Mouse (Mus musculus): ENCODE data around the gene Lhfp. TPM values are rescaled to one million over a fixed set of nuclear protein-coding genes. Genes with fewer than 3 reads are reported as not detected.
A peak's percentile ranks its signal among the peaks of the same experiment; 100 is the strongest.
"Not testable (repeated sequence)": the region's sequence is repeated elsewhere in the genome, so short reads cannot be mapped to it uniquely, and the experiment has no call there.

Gene Lhfp
- total RNA-seq, 2 experiments from 2014 or later, result 30.6 to 34.5 TPM

DNA sequence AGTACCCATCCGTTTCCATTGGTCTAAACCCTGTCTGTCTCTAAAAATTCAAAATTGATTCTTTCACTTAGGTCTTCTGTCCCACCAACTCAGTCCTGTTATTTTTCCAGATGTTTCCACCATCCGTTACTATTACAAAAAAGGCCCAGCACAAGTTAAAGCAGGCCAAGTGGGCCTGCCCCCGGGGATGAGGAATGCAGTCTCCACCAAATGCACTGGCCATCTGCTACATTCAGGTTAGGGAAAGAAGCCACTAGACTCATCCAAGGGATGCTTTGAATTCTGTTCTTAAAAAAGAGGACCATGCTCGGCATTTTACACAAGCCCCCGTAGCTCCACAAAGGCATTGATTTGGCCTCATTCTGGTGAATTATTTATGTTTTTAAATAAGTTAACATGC, 162.3 kb downstream of the Lhfp start:
- intact Hi-C loops (cut with DNase I), result no loop called here
- peak in 1 of 2 experiments; percentile 36 for DNase-seq (ENCODE audit: low spot score in 2 of 2)

DNA sequence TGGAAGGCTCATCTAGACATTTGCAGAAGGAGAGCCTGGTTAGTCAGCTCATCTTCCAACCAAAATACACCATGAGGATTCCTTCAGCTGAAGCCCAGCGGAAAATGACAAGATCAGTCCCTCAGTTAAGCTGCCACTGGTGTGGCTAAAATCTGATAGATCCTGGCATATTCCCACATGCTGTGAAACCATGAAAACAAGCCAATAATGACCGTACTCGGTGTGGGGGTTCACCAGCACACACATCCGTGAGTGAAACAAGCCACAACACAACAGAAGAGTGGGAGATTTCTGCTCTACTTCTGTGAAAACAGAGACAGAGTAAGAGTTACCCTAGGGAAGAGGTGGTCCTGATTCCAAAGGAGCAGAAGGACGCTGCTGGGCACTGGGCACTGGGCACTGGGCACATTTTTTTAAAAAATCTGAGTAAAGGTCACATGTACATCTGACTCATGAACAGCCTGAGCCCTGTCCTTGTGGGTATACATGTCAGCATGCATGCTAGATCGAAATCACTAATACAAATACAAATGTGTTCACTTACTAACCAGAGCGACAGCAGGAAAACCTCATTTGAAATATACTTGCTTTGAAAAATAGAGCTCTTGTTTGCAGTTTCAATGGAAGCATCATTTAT, 163.1 kb downstream of the Lhfp start:
- intact Hi-C loops (cut with DNase I), result no loop called here
- no peak for DNase-seq (ENCODE audit: low spot score in 2 of 2)

DNA sequence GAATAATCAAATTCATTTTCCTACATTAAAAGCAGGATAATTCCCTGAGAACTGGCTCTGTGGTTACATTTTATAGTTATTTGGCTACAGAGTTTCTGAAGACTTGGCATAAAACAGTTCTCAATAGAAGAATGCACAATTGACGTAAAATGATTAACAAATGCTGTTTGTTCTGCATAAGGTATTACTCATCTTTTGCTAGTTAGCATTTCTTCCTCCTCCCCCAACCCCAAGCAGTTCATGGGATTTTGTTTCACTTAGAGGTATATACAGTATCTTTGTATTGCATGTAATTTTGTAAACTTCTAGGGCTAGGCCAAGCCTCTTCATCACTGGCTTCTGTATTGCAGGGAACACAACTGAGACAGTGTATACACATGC, 163.6 kb downstream of the Lhfp start:
- intact Hi-C loops (cut with DNase I), result no loop called here
- no peak for DNase-seq (ENCODE audit: low spot score in 2 of 2)

DNA sequence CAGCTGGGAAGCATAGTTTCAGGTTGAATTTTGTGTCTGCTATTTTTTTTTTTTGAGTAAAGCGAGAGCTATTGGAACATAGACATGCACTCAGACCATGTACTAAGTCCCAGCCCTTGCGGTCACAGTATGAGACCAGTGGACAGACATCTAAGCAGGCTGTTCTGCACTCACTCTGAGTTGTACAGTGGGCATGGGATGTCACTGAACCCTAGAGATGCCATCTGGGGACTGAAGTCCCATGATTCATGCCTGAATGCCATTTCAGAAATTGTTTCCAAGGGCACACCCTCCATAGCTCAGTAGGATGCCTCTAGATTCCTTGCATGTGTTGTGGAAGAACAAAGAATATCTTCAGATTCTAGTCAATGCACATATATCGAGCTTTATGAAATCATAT, 164.4 kb downstream of the Lhfp start:
- no peak for DNase-seq (ENCODE audit: low spot score in 2 of 2)
- intact Hi-C loops (cut with DNase I), result no loop called here

DNA sequence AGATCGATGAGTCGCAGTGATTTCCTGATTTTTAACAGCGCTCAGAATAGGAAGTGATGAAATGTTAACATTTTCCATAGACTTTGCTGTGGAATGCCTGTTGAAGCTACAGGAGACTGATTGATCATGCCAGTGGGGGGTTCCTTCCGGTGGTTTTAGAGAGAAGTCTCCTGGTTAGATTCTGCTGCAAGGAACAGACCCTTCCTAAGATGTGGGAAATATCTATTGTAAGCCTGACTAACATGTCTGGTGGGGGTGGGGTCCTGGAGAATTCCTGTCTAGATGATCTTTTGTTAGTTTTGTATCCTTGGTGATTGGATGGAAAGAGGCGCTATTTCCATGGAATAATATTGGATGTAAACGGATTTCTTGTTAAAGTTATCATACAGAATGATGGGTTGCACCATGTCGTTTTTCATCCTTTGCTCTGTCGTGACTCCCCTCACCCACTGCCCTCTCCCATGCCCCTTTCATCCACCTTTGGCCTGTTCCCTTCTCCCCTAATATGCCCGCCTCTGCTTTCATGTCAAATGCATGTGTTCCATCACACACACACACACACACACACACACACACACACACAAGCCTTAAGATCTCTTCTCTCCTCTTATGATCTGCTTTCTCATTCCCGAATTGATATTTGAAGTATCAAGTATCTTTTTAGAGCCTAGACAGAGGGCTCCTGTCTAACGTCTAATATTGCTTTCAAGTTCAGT, 165.3 kb downstream of the Lhfp start:
- DNase-seq (ENCODE audit: low spot score in 2 of 2), result no peak
- intact Hi-C loops (cut with DNase I), result no loop called here

DNA sequence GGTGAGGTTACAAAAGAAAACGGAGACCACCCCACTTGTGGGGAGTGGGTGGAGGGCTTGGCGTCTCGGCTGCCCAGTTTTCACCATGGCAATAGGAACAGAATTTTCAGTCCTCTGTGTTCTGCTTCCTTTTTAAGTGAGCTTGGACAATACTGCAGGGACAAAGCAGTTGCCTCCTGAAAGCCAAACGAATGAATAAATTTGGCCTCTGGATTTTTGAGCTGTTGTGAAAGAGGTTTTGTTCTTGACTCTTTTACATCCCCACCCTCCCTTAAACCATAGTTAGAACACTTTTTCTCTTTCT, 165.8 kb downstream of the Lhfp start:
- intact Hi-C loops (cut with DNase I), result no loop called here
- no peak for DNase-seq (ENCODE audit: low spot score in 2 of 2)

DNA sequence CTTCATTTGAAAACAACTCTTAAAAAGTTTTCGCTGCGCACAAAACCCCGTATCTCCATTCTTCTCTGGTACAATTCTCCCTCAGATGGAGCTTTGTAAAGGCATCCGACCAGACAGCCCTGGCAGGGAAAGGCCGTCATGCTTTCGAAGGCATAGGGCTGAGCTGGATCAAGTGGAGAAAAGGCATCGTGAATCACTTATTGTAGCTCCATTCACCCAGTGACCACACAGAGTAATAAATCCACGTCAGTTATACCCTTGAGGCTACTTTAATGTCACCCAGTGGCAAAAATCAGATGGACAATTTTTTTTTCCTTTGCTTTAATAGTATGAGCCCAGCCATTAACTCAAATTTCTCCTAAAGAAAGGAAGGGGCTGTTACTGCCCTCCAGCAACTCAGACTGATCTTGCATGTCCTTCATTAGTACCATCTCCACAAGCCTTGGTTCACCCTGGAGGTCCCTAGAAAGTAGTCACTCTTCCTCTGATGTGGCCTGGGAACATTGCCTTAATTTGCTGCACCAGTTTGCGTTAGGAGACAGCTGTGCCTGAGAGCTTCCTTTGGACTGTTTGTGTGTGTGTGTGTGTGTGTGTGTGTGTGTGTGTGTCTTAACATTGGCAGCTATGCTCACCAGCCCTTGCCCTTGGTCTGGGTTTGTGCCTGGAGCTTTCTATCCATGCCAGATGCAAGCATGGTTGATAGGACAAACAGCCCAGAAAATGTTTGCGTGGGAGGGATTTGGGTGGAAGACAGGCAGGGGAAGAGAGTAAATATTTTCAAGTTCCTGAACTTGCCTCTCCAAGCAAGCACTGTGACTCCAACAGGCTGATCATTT, 169.6 kb downstream of the Lhfp start:
- DNase-seq (ENCODE audit: low spot score in 2 of 2), result no peak
- intact Hi-C loops (cut with DNase I), result no loop called here

DNA sequence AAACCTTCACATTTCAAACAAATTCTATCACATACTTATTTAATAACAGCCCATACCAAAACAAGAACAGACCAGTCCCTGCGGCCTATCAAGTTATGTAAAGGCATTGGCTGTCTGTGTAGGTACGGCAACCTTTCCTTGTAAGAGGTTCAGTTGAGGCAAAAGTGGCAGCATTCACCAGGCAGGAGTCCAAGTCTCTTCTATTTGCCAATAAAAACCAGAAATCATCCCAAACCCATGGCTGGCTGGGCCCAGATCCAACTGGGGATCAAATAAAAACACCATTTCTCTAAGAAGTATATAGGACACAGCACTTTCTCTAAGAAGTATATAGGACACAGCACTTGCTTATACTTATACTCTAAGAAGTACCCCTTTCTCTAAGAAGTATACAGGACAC, 171.3 kb downstream of the Lhfp start:
- intact Hi-C loops (cut with DNase I), result no loop called here
- no peak for DNase-seq (ENCODE audit: low spot score in 2 of 2)

DNA sequence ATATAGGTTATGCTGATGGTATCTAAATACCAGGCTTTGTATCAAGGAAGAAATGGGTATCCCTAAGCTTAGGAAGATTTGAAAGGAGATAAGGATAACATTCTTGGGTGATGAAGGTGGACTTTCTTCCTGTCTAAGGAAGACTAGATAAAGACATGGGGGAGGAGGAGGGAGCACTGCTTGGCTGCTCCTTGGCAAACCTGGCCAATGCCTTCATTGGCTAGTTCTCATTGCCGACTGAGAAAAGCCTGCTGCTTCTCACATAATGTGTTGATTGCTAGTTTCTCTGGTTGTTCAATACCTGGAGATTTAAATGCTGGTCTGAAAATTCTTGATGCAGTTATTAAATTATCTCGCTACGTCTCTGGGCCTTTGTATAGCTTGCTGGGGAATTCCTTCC, 172.0 kb downstream of the Lhfp start:
- intact Hi-C loops (cut with DNase I), result no loop called here
- no peak for DNase-seq (ENCODE audit: low spot score in 2 of 2)

DNA sequence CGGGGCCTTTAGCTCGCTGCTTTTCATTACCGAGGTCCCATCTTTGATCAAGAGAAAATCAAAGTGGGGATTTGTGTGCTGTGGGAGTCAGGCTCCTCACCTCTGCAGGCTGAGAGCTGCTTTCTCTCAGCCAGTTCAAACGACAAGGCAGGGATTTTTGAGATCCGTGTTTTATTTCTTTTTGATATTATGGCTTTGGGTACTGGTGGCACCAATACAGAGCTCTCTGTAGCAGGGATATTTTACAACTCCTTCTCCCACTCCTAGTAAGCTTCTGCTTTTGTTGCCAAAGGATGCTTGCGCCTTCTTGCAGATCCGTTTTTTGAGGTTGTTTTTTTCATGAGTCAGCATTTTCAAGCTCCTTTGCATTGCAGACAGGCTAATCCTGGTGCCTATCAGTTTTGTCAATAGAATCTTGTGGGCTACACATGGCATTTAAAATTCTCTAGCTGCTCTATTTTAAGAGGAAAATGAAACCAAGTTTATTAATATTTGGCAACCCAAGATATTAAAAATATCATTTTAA, 172.5 kb downstream of the Lhfp start:
- DNase-seq (ENCODE audit: low spot score in 2 of 2), result no peak
- intact Hi-C loops (cut with DNase I), result no loop called here

DNA sequence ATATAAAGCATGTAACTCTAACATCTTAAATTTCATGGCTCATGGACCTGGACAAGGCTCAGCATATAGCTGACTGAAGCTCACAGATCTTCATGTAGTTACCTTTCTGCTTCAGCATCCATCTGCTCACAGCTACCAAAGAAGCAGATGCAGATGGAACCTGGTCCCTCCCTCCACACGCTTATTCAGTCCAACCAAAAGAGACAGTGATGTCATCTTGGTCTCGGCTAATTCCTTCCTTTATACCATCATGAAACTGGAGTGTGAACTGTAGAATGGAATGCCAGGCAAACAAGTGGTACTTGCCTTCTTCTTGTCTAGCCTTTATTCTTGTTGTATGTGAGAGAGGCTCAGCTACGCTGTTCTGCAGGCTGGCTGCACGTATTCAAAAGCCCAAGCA, 173.1 kb downstream of the Lhfp start:
- intact Hi-C loops (cut with DNase I), result no loop called here
- DNase-seq (ENCODE audit: low spot score in 2 of 2), result no peak

DNA sequence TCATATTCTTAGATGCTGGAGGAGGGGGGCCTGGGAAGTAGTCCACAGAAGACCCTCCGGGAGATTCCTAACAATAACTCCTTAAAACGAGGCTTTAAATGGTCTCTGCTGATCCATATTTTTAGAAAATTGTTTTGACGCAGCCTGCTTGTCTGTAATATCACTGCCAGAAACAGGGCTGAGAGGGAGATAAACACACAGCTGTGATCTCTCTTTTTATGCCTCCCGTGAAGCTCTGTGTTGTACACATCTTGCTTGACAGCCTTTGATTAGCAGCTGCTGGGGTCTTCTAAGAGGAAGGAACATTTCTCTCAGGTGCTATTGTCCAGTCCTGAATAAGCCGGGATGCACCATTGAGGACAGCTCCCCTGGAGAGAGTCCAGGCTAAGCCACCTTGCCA, 176.4 kb downstream of the Lhfp start:
- no peak for DNase-seq (ENCODE audit: low spot score in 2 of 2)
- intact Hi-C loops (cut with DNase I), result no loop called here

DNA sequence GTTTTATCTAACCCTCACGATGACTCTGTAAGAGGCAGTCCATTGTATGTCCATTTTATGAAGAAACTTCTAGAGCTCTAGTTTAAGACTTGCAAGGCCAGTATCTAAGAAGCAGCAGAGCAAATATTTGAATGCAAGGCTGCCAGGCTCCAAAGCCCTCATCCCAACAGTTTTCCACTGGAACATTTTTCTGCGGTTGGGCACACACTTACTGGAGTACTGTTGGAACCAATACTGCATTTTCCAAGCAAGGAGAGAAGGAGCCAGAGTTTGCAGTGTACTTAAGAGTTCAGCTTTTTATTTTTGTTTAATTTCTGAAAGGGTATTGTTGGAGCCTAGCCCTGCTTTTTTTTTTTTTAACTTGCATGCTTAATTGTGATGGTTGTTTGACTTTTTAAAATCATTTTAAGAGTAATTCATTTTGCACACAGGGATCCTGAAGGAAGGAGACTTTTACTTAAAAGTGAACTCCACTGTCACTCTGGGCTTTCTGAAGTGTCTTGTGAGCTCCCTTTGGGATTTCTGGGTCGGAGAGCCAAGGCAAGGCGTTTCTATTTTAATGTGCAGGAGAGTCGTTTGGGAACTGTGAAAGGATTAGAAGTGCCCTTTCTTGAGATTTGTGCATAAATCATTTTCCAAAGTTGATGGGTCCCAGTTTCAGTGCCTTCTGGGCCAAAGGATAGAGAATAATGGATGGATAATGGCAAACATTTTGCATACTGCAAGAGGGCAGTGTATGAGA, 180.4 kb downstream of the Lhfp start:
- DNase-seq (ENCODE audit: low spot score in 2 of 2), result no peak
- intact Hi-C loops (cut with DNase I), result no loop called here

DNA sequence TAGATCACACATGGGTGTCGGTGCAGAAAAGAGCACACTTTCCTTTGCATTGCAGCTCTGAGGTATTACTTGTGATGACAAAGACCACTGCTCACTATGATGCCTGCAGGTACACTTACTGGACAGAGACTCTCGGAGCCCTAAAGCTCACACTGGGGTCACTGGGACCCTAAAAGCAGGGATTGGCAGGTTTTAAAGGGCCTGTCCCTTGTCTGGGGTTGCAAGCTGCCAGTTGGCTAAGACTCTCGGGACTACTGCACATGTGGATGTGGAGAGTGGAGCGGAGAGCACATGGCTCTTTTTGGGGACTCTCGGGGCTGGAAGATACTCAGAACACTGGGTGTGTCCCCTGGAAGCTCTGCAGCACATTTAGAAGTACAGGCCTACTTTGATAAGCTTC, 182.8 kb downstream of the Lhfp start:
- DNase-seq (ENCODE audit: low spot score in 2 of 2), result no peak
- intact Hi-C loops (cut with DNase I), result no loop called here

DNA sequence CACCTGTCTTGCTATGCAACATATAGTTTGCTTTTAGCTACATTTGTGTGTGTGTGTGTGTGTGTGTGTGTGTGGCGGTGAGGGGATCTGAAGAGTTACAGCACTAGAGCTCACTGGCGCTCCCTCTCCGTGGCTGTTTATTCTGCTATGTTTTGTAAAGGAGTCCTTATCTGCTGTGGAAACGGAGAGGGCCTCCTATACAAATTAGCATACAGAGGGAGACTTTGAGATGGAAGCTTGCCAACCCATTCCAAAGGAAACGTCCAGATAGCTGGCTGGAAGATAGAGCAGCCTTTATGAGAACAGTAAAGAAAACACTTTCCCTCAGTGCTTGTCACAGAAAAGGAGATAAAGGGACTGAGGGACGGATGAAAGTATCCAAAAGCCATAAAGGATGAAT, 184.4 kb downstream of the Lhfp start:
- intact Hi-C loops (cut with DNase I), result no loop called here
- peak in 1 of 2 experiments; percentile 30 for DNase-seq (ENCODE audit: low spot score in 2 of 2)

DNA sequence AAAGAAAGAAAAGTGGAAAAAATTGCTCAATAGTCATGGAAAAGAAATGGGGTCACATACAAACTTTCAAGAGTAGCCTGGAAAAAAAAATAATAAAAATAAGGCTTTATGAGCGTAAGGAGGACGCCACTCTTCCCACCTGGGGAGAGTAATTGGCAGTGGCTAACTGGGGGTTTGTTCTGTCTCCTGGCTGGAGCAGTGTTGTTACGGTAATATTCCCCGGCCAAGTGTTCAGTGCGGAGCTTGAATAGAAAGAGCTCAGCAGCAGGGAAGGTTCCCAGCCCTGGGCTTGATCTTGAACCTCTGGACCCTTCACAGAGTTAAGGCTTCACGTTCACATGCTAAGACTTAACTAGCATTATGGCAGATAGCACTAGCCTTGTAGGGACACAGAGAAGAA, 184.9 kb downstream of the Lhfp start:
- intact Hi-C loops (cut with DNase I), result no loop called here
- DNase-seq (ENCODE audit: low spot score in 2 of 2), result no peak

DNA sequence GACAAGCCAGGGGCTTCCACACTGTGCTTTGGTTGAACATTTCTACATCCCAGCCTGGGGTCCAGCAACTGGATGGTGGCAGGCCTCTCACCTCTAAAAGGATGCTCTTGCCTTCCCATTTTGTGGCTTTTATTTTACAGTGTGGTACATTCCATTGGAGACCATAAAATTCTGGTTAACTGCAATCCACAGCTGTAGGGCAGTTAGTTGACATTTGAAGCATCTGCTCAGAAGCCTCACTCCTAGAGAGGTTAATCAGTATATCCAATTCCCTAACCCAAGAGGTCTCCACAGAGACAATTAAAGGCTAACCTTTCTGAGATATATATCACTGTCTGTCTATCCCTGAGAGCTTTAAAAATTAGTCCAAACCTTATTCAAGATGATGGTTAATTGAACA, 186.5 kb downstream of the Lhfp start:
- intact Hi-C loops (cut with DNase I), result no loop called here
- DNase-seq (ENCODE audit: low spot score in 2 of 2), result no peak

DNA sequence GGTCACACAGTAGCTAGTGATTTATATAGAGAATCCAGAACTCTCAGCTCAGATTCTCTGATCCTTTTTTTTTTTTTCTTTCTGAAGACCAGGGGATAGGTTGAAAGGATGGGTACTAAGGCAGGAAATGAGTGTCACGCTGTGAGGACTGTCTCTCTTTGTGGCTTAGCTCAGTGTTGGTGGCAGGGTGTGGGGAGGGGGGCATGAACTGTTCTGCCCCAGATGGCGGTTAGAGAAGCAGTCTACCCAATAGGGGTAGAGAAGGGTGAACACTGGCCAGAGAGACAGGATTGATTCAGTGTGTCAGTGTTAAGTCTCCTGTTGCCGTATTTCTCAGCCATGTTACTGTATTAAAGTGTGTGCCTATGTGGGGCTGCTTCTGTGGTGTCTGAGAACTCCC, 189.2 kb downstream of the Lhfp start:
- DNase-seq (ENCODE audit: low spot score in 2 of 2), result no peak
- intact Hi-C loops (cut with DNase I), result no loop called here

DNA sequence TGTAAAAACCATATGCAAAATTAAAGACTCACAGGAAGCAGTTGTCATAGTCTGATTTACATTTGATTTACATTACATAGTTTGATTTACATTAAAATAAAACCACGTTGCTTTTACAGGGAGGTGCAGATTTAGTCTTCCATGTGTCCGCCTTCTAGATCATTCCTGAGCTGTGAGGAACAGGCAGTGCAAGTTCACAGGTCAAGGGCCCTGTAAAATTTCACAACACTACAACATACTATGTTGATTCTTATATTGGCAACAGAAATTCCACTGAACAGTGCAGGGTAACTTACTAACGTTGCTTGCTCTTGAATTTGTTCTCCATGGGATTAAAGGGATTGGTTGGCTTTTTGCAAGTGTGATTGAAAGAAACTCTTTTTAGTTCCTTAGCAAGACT, 189.8 kb downstream of the Lhfp start:
- intact Hi-C loops (cut with DNase I), result no loop called here
- DNase-seq (ENCODE audit: low spot score in 2 of 2), result no peak

DNA sequence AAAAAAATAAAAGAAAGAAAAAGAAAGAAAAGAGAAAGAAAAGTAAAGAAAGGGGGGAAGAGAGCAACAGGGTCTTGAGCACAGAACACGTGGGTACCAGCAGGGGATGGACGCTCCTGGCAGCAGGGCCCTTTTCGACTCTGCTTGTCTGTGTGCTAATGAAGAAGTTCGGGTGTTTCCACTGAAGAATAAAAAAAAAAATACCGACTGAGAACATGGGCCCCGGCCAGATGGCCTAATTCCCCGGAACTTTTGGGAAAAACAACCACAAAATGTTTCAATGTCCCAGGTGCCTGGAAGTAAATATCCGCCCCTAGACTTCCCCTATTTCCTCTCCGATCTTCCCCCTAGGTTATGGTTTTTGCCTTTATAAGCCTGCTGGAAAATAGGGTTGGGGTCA, 191.1 kb downstream of the Lhfp start:
- intact Hi-C loops (cut with DNase I); DNase-seq (ENCODE audit: low spot score in 2 of 2): not testable (repeated sequence)

All from left cerebral cortex, postnatal 25 days (tissue).